Mouse (Mus musculus) heart, embryonic 15.5 days (tissue): Measurements from ENCODE around the gene Gm10964. TPM values are rescaled to one million over a fixed set of nuclear protein-coding genes. Genes with fewer than 3 reads are reported as not detected.

ENCODE experiments used
- ATAC-seq: fragments of 200-750 bp; cut with Nextera tagmentation; replicated peaks from 2 replicates; pipeline ENCODE4 v1.8.0; 2017; ENCODE audit warnings: low read depth, moderate TSS enrichment; ENCODE audit not compliant: insufficient number of reproducible peaks, insufficient read depth, low FRiP score
- H3K27ac ChIP-seq: fragments of 300-500 bp; sonication (generic); 2 replicates; pipeline ENCODE4 v1.5.1; 2015; ENCODE audit warnings: mild to moderate bottlenecking, inconsistent platforms
- H3K27me3 ChIP-seq: fragments of 300-500 bp; sonication (generic); 2 replicates; pipeline ENCODE4 v1.6.1; 2015; ENCODE audit warnings: inconsistent platforms
- H3K36me3 ChIP-seq: fragments of 300-500 bp; sonication (generic); 2 replicates; pipeline ENCODE4 v1.6.1; 2015; ENCODE audit warnings: mild to moderate bottlenecking, inconsistent platforms
- H3K4me1 ChIP-seq: fragments of 300-500 bp; sonication (generic); replicated peaks from 2 replicates; pipeline ENCODE4 v1.6.1; 2015; ENCODE audit warnings: inconsistent platforms
- H3K4me2 ChIP-seq: fragments of 300-500 bp; sonication (generic); 2 replicates; pipeline ENCODE4 v1.6.1; 2015; ENCODE audit warnings: inconsistent platforms, mild to moderate bottlenecking, moderate library complexity
- H3K4me3 ChIP-seq: fragments of 300-500 bp; sonication (generic); 2 replicates; pipeline ENCODE4 v1.5.1; 2015; ENCODE audit warnings: mild to moderate bottlenecking, inconsistent platforms
- H3K9ac ChIP-seq: fragments of 300-500 bp; sonication (generic); 2 replicates; pipeline ENCODE4 v1.6.1; 2015; ENCODE audit warnings: mild to moderate bottlenecking, inconsistent platforms
- H3K9me3 ChIP-seq: fragments of 300-500 bp; sonication (generic); replicated peaks from 2 replicates; pipeline ENCODE4 v1.6.1; 2016; ENCODE audit warnings: inconsistent platforms
- WGBS: fragments of 180-500 bp; shearing (Covaris S2); methylation state at CpG from one replicate; pipeline ENCODE4 v1.1.7; 2015; ENCODE audit warnings: mixed read lengths; 5-methylcytosine and 5-hydroxymethylcytosine counted together
- polyA plus RNA-seq: library from polyadenylated mRNA; unstranded; fragments of >200 nt; fragmentation: Nextera tagmentation; extraction: Ambion mirVana; gene quantifications from 2 replicates; pipeline ENCODE4 v1.2.1, GENCODE M21; 2015

Gm10964 gene
- polyA plus RNA-seq, 1 experiment from 2014 or later = not detected

DNA sequence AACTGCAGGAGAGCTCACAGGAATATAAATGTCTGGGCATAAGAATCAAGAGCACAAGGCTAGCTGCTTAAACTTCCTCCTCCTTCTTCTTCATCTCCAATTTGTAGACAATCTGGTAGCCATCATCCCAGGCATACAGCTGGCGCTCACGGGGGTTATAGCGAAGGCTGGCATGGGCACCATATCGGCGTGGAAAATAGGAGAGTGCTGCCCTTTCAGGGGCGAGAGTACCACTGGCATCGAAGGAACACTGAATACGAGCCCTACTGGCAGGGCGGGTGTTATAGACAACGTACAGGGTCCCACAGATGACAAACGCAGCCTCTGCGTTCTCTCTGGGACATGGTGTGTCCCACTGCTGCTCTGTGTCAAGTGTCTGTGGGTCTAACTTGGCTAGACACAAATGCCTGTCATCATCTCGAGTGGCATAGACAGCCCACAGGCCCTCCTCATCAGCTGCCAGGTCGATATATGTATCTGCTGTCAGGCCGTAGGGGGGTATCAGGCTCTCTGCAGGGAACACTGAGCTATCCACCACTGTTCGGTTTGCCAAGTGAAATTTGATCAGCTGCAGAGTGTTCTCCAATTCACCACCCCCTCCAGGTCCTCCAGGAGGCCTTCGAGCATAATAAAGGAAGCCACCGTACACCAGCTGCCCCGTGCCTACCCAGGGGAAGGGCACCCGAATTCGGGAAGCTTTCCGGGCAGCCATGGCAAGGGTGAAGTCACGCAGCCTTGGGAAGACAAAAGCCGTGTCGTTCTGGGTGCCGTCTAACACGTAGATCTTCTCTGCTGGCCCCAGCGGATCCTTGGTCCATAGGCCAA is 3.2 kb upstream of the Gm10964 start:
- peak overlapping the region; percentile 42 for H3K4me3 ChIP-seq
- WGBS = 49% methylated on average over 28 of the region's 28 CpGs
- no peaks in the 10 kb centered on the region; the same call in 1 of the 2 replicates for H3K27me3 ChIP-seq
- peak overlapping the region; percentile 41; the same call in 1 of the 2 replicates for H3K9ac ChIP-seq
- H3K27ac ChIP-seq = peak overlapping the region; percentile 95
- H3K9me3 ChIP-seq = no peaks in the 10 kb centered on the region
- H3K4me2 ChIP-seq = peak overlapping the region; percentile 71
- 0 out of 2 replicates have a peak, but pooled peaks have one; percentile 19 for ATAC-seq
- no peaks in the 10 kb centered on the region for H3K36me3 ChIP-seq
- peaks cover 60% of the 10 kb centered on the region for H3K4me1 ChIP-seq

DNA sequence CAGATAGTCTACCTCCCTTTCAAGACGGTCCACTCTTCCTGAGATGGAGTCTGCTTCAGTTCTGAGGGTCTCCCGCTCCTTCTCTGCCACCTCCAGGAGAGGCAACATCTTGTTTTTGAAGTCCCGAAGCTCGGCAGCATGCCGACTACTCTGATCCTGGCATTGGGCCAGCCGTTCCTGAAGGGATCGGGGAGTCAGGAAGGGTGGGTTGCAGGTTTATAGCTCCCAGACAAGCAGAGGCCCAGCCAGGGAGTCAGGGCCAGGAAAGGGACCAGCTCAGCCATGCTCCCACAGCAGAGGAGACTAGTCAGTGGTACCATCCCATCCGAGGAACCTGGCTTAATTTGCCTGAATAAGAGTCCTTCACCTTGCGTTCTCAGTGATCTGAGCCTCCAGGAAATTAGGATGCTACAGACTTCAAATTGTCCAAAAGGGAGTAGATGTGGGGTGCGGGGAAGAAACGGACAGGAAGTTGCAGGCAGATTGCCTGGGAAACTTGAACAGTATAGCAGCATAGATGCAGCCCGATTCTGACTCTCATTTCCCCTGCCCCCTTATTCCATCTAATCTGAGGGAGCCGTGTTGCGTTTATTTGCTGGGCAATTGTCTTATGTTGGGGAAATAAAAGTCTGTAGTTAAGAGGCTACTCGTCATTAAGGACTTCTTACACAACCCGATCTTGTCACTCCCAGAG is 2.0 kb upstream of the Gm10964 start:
- Histone ChIP-seq H3K36me3 (peaks cover 5% of the 10 kb centered on the region; the same call in 1 of the 2 replicates), H3K4me3 (peak overlapping the region; percentile 42), H3K9me3 (no peaks in the 10 kb centered on the region), H3K4me2 (peak overlapping the region; percentile 71), H3K27ac (peak overlapping the region; percentile 95), H3K27me3 (no peaks in the 10 kb centered on the region; the same call in 1 of the 2 replicates), H3K9ac (peak overlapping the region; percentile 41), H3K4me1 (peaks cover 60% of the 10 kb centered on the region)
- no peak for ATAC-seq
- 24% methylated on average over 16 of the region's 16 CpGs for WGBS

DNA sequence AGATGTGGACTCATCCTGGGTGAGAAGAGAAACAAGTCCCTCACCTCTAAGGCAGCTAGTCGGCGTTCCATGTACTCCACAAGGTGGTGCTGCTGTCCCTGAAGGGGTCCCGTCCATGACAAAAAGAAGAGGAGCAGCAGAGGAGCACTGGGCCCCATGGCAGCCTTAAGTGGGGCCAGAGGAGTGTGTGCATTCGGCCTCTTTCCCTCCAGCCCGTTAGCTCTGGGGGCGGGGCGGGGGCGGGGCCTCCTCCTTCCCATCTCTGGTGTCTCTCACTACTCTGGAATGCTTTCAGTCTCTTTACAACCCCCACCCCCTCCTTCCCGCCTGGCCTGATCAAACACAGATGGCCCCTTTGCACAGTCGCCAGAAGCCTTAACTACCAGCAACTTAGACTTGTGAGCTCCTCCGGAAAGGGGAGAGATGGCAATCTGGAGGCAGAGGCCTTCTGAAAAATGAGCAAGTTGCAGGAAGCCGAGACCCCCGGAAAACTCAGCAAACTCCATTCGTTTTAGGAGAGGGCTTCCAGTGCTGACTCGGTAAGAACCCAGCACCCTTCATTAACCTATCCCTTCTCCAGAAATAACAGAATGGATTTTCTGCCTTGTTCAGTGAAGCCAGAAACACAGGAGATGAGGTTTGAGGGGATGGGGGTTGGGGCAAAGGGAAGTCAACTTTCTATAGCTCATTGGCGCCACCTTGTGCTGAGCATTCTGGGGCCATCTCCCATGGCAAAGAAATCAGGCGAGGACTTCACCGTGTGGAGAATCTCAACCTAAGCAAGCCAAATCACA is 1.2 kb upstream of the Gm10964 start, which contains the start of gene Olfml3:
TSS of gene Olfml3 (minus strand) at position 224 of the 794 bp plus-strand sequence.
- peak within 1 kb of the TSS; percentile 95 for H3K27ac ChIP-seq
- H3K9ac ChIP-seq = peak within 1 kb of the TSS; percentile 41
- no peaks in the 10 kb centered on the region for H3K9me3 ChIP-seq
- H3K4me2 ChIP-seq = peak within 1 kb of the TSS; percentile 71
- no peaks in the 10 kb centered on the region; the same call in 1 of the 2 replicates for H3K27me3 ChIP-seq
- 1% methylated on average over 18 of the region's 18 CpGs for WGBS
- ATAC-seq = peak; percentile 87
- H3K4me1 ChIP-seq = peaks cover 57% of the 10 kb centered on the region
- H3K36me3 ChIP-seq = peaks cover 9% of the 10 kb centered on the region
- H3K4me3 ChIP-seq = peak within 1 kb of the TSS; percentile 42

DNA sequence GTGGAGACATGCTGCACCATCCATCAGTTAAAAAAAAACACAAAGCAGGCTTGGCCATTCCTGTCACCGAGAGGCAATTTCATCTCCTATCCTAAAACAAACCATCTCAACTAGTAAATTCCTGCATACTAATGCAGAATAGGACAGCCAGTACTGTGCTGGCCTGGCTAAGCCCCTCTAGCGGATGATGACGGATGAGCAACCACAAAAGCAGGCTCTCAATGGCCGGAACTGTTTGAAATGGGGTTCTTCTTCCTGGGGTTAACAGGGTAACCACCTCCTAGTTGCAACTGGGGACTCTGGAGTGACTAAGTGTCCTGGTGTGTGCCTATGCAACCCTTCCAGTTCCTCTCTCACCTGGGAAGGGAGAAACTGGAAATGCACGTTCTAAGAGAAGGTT is 1.2 kb downstream of the Gm10964 start:
- Histone ChIP-seq H3K4me3 (no peak overlapping the region), H3K36me3 (peaks cover 31% of the 10 kb centered on the region), H3K4me2 (no peak overlapping the region), H3K9ac (no peak overlapping the region), H3K27me3 (no peaks in the 10 kb centered on the region), H3K27ac (no peak overlapping the region), H3K9me3 (no peaks in the 10 kb centered on the region), H3K4me1 (peaks cover 39% of the 10 kb centered on the region)
- no peak for ATAC-seq
- WGBS = 66% methylated on average over 5 of the region's 5 CpGs

DNA sequence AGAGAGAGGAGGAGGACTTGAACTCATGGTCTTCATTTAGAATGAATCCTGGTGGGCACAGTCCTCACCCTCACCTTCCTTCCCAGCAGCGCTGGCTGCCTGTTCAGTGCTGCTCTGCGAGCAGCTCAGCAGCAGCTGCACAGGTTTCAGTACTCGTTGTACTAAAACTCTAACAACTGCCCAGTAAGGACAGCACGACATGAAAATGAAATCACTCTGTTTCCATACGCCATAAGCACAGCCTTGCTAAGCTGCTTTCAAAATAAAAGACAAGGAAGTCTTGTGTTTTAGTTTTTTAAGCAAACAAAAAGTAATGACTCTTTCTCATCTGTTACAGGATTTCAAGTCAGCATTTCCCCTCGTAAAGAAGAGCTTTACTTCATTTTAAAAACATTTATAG is 4.0 kb downstream of the Gm10964 start:
- Histone ChIP-seq H3K4me2 (no peak overlapping the region), H3K27ac (no peak overlapping the region), H3K9me3 (no peaks in the 10 kb centered on the region), H3K36me3 (peaks cover 55% of the 10 kb centered on the region), H3K27me3 (no peaks in the 10 kb centered on the region), H3K4me3 (no peak overlapping the region), H3K4me1 (peaks cover 10% of the 10 kb centered on the region; the same call in 1 of the 2 replicates), H3K9ac (no peak overlapping the region)
- ATAC-seq = no peak
- WGBS = 79% methylated on average over 6 of the region's 6 CpGs

DNA sequence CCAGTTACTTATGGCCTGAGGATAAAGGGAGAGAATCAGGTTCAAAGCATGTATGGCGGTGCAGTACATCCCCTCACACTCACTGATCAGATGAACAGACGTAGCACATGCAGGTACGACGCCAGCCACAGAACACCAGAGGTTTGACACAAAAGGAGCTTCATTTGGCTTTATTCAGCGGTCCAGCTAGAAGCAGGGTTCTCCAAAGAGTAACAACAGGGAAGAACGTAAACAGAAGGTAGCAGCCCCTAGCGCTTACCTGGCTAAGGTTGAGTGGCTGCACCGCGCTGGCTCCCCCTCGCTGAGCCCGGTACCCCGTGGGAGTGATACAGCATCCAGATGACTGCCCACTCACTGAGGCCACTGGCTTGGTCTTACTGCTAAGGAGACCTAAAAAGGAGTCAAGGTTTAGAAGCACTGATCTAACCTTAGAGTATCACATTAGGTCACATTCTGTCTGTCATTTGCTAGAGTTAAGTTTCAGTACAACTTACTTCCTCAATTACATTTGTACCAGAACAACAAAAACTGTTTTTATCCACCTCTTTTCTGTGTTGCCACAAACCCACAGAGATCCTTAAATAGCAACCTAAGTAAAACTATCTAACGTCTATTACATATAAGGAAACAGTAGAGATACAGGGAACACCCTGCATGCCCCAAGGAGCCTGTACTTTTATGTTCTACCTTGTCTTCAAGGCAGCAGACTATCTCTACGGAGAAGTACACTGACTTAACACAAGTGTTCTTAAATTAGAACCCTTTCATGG is 6.0 kb downstream of the Gm10964 start:
- Histone ChIP-seq H3K4me1 (0 out of 2 replicates have a peak, but pooled peaks cover 5% of the 10 kb centered on the region), H3K27ac (no peak overlapping the region), H3K4me2 (no peak overlapping the region), H3K9ac (no peak overlapping the region), H3K4me3 (no peak overlapping the region), H3K9me3 (no peaks in the 10 kb centered on the region), H3K27me3 (no peaks in the 10 kb centered on the region), H3K36me3 (peaks cover 74% of the 10 kb centered on the region)
- WGBS = 86% methylated on average over 14 of the region's 14 CpGs
- ATAC-seq = no peak

DNA sequence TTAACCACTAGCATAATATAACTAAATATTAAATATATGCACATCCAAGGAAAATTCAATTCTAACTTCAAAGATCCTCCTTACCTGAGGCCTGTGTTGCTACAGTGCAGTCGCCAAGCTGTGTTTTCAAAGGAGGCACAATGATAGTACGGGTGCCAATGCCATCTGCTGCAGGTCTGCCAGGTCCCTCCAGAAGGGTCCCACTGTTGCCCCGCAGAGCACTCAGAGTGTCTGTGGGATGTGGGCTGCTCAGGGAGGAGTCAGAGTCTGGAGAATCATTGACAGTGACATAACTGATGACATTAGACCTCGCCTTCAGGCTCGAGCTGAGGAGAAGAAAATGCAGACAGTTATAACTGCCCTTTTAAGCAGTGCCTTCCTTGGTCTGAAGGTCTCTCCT is 7.5 kb downstream of the Gm10964 start:
- H3K27ac ChIP-seq = no peak overlapping the region
- no peaks in the 10 kb centered on the region for H3K9me3 ChIP-seq
- H3K36me3 ChIP-seq = peaks cover 84% of the 10 kb centered on the region
- no peak overlapping the region for H3K4me2 ChIP-seq
- H3K4me3 ChIP-seq = no peak overlapping the region
- H3K4me1 ChIP-seq = no peaks in the 10 kb centered on the region
- H3K9ac ChIP-seq = no peak overlapping the region
- no peak for ATAC-seq
- WGBS = 74% methylated on average over 5 of the region's 5 CpGs
- no peaks in the 10 kb centered on the region for H3K27me3 ChIP-seq

DNA sequence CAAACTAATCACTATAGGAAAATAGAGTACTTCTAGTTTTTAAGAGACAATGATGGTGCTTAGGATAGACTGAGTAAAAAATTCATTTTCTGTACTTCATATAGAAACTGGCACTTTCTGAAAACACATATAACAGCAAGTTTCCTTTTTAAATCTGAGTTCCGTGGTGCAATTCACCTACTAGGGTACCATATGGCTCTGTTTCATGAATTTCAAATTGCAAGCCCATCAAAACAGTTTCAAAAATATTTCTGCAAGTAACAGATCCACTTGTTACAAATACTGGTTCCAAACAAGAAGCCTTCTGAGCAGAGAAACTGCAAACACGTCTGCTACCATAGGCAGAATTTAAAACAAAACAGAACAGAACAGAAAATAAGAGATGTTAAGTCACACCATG is 12.4 kb downstream of the Gm10964 start:
- no peak for ATAC-seq
- peaks cover 68% of the 10 kb centered on the region for H3K36me3 ChIP-seq

DNA sequence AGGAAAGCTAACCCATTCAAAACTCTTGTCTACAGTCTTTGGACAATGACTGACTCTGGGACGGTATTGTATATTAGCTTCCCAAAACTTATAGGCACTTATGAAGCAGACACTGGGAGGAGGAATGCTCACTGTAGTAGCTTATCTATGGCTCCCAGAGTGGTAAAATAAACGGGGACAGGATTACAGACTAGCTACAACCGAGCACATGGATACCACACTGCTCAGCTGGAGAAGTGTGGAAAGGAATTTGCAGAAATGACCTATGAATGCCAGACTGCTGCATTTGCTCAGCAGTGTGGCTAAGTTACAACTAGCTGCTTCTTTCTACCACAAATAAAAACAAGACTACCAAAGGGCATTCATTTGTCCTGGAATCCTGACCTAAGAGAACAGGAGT is 16.2 kb downstream of the Gm10964 start:
- peaks cover 5% of the 10 kb centered on the region; the same call in 1 of the 2 replicates for H3K4me1 ChIP-seq
- 24% methylated on average over 3 of the region's 3 CpGs for WGBS
- H3K4me3 ChIP-seq = no peak overlapping the region
- H3K36me3 ChIP-seq = peaks cover 64% of the 10 kb centered on the region
- H3K9me3 ChIP-seq = no peaks in the 10 kb centered on the region
- peak; percentile 78; the same call in 1 of the 2 replicates for ATAC-seq
- H3K27me3 ChIP-seq = no peaks in the 10 kb centered on the region
- H3K27ac ChIP-seq = peak overlapping the region; percentile 11
- H3K9ac ChIP-seq = no peak overlapping the region
- H3K4me2 ChIP-seq = no peak overlapping the region

More for the DNA sequence above, 12.4 kb downstream of the Gm10964 start:
- WGBS = 82% methylated on average over 2 of the region's 2 CpGs
- no peak overlapping the region for H3K4me3 ChIP-seq
- no peaks in the 10 kb centered on the region for H3K27me3 ChIP-seq
- H3K4me2 ChIP-seq = no peak overlapping the region
- no peaks in the 10 kb centered on the region for H3K9me3 ChIP-seq
- peaks cover 5% of the 10 kb centered on the region; the same call in 1 of the 2 replicates for H3K4me1 ChIP-seq
- no peak overlapping the region for H3K9ac ChIP-seq
- no peak overlapping the region for H3K27ac ChIP-seq

DNA sequence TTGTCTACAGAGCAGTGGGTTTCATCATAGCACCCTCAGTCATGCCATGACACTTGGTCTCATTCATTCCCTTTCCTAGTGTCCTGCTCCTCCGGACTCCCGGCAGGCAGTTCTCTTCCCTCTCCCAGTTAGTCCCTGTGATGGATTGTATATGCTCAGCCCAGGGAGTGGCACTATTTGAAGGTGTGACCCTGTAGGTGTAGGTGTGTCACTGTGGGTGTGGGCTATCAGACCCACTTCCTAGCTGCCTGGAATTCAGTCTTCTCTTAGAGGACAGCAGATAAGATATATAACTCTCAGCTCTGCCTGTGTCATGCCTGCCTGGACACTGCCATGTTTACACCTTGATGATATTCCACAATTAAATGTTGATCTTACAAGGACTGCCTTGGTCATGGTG is 17.8 kb downstream of the Gm10964 start:
- Histone ChIP-seq H3K4me2 (no peak overlapping the region), H3K36me3 (peaks cover 63% of the 10 kb centered on the region), H3K27ac (no peak overlapping the region), H3K27me3 (no peaks in the 10 kb centered on the region), H3K9ac (no peak overlapping the region), H3K4me3 (no peak overlapping the region), H3K4me1 (peaks cover 5% of the 10 kb centered on the region; the same call in 1 of the 2 replicates), H3K9me3 (no peaks in the 10 kb centered on the region)
- ATAC-seq = no peak
- 84% methylated on average over 2 of the region's 2 CpGs for WGBS
